Mouse (Mus musculus) thymus, postnatal 10 days (tissue): ENCODE results near the gene Rgl1.

ENCODE experiments used
- DNase-seq, 2 experiments: peaks; one replicate each; pipeline ENCODE4 v3.0.0; 2021; ENCODE audit warnings: low spot score in 2 of 2

The Rgl1 gene

DNA sequence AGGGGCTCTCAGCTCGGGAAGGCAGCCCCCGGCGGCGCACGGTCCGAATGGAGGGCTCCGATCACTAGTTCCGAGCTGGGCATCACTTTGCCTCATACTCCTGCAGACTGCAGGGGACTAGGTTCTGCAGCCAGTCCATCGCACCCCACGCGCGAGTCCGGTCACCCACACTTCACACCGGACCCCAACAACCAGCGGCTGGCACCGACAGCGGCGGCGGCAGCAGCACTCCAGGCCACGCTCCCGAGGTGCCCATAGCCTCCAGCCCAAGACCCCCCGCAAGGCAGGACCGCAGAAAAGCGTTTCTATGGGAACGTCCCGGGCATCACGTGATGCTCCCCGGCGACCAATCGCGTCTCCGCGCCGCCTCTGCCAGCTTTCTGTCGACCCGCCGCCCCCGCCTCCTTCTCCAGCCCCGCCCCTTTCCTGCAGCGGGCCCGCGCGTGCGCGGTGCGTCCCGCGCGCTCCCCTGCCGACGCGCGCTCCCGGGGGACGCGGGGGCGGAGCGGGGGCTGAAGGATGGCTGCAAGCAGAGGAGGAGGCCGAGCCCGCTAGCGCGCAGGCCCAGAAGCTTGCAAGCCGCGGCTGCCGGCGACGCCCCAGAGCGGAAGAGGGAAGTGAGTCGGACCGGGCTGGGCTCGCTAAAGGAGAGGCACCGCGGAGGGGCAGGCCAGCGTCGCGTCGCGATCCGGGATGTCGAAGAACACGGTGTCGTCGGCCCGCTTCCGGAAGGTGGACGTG is at the start of gene Rgl1, which contains the start of gene Arpc5:
Gene Rgl1, minus strand, starts transcription at position 320 of the 741 bp plus-strand sequence.
Gene Arpc5, plus strand, starts transcription at position 511 of the 741 bp plus-strand sequence.
- peak; percentile 95 to 97 for DNase-seq

DNA sequence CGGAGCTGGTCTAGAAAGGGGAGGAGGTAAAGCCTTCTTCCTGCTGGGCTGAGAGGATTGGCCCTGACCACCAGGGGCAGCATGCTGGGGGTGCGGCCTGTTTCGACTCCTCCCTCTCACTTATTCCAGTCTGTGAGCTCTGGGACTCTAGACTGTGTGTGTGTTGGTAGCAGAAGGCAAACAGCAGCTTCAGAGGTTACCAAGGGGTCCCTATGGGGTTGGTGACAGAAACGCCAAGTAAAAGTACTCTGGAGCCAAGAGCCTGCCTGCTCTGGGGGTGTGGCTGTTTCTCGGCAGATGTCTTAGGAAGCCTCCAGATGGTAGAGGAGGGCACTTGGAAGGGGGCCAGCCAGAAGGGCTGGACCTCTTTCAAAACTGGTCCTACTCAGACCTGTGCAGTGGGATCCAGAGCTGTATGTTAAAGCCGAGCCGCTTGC is 49.1 kb upstream of the Rgl1 start:
- no peak for DNase-seq

DNA sequence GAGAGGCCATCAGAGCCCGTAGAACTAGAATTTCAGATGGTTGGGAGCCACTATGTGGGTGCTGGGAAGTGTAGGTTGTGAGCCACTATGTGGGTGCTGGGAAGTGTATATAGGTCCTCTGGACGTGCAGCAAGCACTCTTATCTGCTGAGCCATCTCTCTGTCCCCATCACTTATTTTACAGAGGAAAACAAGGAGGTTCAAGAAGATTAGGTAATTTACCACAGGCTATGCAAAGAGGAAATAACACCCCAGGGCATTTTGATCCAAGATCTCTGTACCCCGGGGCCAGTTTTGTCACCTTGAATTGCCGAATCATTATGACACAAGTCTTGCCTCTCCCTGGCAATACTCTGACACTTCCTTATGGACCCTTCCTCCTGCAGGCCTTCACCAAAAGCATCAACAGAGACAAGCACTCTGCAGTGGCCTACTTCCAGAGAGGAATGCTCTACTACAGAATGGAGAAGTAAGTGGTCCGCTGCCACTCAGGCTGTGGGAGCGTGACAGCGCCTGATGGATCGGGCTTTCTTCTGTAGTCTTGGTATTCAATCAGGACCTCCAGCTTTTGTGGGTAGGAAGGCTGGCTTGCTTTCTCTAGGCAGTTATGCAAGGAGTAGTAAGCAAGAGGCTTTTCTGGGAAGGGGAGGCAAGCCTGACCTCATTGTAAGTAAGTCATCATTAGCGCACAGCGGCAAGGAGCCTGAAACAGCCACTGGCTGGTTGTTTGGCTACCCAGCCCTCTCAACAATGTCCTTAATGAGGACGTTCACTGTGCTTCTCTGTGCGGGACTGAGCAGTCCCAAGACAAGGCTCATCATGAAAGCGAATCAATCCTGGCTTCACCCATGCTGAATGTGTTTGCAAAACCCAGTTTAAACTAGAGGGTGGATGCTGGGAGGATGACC is 44.6 kb upstream of the Rgl1 start:
- no peak for DNase-seq

DNA sequence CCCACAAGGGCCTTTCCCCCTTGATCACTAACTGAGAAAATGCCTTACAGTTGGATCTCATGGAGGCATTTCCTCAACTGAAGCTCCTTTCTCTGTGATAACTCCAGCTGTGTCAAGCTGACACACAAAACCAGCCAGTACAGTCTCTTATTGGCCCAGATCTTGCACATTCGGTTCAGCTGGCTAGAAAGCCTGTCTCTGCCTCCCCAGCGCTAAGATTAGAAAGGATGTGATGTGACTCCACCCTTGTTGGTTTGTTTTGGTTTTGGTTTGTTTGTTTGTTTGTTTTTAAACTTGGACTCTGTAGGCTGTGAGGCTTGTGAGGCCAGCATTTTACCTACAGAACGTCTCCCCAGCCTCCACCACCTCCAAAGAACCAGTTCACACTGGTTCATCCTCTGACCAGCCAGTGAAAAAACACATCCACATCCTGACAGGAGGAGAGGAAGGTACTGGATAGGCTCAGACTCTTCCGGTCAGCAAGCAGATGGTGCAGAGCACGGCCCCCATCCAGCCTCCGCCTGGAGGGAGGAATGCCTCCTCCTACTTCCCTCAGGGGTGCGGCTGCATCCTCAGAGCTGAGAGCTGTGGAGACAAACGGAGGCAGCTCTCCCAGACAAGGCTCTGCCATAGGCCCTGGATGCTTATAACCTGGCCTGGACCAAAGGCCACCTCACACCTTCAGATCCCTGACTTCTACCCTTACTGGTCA is 43.5 kb upstream of the Rgl1 start:
- DNase-seq, result no peak

DNA sequence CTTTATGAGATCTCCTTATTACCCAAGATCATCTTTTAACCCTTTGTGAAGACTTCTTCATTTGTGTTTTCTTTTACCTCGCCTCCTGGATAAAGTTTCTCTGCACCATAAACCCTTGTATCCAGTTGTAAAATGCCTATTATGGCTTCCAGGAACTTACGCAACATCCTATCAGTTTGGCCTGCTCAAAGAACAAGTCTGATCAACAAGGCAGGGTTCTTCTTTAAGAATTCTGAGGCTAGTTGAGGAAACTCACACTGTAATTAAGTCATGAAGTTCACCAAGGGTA is 42.2 kb upstream of the Rgl1 start:
- DNase-seq, result no peak

DNA sequence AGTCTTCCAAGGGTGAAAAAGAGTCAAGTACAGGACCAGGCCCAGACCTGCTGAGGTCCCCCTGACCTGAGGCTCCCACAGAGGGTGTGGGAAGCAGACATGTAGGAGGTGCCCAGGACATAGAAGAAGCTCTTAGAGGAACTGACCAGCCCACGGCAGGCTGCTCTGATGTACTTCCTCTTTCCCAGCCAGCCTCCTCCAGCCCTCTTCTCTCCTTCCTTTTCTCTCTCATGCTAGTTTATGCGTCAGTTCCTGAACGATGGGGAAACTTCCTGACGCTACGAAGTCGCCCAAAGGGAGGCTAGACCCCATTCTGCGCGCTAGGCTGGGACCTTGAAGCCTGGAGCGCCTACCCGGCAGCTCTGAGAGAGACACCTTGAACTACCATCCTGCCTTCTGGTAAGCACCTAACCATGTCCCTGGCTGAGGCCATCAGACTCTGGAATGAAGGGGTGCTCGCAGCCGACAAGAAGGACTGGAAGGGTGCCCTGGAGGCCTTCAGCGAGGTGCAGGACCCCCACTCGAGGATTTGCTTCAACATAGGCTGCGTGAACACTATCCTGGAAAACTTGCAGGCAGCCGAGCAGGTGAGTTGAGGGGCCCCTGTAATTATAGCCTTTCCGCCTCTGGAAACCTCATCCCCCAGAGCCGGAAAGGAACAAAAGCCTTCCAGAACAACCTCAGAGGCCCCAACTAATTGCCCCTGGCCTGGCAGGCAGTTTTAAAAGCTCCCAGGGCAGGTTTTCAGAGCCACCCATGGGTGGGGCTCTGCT is 41.7 kb upstream of the Rgl1 start:
- DNase-seq, result no peak

DNA sequence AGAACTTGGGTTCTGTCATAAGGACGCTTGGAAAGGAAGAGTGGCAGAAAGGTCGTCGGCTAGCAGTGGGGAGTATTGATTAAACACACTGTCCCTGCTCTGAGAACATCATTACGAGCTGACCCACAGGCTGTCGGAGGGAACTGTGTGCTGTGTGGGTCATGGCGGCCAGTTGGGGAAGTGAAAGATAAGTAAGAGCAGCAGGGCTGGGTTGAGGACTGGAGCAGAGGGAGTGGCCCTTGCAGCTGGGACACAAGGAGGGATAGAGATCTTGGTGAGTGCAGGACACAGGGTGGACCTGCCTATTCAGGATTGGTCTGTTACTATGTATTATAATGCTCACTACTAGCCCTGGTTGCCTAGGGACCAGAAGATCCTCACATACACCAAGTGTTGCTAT is 38.8 kb upstream of the Rgl1 start:
- DNase-seq, result no peak

DNA sequence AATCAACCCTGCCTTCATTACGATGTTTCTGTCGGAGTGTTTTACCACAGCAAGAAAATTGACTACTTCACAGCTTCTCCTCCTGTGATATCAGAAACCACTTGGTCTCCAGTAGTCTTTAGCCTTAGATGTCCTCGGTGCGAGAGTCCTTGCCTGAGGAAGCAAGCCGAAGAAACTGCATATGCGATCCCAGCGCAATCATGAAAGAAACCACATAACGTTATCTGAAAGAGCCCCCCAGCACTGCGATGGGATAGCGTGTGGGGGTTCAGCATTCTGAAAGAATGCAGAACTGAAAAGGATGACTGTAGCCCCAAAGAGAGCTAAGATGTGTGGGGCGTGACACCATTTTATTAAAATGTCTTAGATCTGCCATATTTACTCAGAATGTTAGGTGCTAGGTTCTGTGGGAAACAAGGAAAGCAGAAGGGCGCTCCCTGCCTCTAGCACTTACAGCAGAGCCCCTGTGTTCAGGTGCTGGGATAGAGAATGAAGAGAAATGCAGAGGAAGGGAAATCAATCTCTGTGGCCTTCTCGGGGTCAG is 34.6 kb upstream of the Rgl1 start:
- no peak for DNase-seq

DNA sequence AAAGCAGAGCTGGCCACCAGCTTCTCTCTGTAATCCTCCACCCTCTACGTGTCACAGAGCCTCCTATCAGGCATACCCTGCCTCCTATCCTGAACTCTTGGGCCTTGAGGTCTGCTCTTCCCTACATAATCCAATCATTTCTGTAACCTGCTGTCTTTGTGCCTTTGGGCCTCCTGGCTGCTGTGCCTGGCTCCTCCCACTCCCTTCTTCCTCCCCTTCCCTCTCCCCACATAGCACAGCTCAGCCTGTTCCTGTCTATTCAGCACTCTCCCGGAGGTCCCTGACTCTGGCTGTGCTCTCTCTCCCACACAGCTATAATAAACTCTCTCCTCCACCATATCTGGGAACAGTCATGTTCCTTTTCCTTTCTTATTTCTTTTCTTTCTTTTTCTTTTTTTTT is 33.7 kb upstream of the Rgl1 start, which contains the start of gene Ncf2:
Gene Ncf2, plus strand, starts transcription at position 298 of the 400 bp plus-strand sequence.
- DNase-seq, result no peak

DNA sequence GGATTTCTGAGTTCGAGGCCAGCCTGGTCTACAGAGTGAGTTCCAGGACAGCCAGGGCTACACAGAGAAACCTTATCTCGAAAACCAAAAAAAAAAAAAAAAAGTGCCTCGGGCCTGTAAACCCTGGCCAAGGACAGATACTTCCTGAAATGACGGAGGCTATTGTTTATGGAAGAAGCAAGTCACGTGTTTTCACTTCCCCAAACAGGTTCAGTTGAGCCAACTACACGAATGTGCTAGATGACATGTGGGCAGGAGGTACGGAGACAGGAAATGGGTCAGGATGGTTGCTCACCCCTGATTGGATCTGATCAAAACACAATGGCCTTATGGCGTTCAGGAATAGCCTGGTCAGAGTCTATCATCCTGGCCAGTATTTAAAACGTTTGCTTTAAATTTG is 32.0 kb upstream of the Rgl1 start:
- DNase-seq, result no peak

DNA sequence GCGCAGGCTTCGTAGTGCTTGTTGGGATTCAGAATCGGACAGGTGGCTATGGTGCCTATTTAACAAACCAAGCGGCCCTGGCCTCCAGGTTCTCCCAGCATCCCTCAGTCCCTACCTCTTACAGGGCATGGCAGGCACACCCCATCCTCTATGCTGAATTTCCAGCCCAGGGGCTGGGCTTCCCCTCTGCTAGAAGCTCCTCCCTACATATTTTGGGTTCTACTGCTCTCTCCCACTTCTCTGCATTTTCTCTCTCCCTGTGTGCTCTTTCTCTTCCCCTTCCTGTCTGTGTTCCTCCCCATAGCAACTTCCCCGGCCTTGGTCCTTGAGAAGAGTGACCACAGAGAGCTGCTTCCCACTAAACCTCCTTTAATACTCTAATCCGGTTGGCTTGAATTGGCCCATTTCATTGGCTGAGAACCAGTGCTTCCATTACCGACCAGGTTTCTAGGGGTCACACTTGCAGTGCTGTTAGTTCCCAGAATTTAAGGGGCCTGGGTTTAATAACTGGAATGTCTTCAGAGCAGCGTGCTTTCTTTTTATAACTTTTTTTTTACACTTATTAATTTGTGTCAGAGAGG is 30.6 kb upstream of the Rgl1 start:
- DNase-seq, result no peak

DNA sequence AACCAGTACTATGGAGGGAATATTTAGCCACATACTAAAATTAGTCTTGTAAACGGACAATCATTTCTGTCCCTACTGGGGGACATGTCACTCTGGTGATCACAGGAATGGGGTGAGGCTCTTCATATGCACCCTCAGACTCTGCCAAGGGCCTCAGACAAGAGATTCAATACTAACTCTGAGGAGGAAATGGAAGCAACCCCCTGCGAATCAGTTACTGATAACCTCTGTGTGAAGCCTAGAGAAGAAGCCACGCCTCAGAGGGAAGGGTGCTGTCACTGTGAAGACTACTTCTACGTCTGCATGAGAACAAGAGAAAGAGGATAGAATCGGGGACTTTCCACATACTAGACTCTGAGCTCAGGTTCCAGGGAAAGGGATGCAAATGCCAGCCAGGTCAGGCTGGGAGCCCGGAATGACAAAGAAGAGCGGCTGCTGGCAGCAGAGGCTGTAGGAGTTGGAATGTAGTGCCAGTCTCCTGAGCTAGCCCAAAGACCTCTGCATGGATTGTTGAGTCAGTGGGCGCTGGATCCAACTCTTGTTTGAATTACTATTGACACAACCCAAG is 29.6 kb upstream of the Rgl1 start:
- DNase-seq, result no peak

DNA sequence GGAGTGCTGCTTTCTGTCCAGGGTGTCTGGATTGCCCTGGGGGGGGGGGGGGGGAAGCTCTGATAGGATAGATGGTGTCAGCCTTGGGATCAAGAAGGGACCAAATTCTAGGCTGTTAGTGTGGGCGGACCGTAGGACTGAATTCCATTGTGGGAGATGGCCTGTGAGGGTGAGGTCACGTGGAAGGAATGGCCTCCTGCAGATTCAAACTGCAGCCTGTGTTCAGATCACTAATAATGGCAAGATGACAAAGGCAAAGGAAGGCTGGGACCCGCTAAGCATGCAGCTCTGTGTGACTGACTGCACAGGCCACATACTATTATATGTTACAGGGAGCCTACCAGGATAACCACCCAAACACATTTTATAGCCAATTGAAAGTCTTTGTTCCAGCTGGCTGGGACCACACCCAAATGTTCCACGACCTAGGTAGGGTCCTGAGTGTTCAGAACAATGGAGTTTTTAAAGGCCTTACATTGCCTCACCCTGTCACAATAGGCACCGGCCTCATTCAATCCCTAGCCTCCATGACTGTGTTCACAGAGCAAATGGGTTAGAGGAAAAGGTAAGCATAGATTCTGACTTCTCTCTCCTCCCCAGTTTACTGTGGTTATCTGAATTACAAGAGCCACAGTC is 27.5 kb upstream of the Rgl1 start:
- DNase-seq, result no peak

DNA sequence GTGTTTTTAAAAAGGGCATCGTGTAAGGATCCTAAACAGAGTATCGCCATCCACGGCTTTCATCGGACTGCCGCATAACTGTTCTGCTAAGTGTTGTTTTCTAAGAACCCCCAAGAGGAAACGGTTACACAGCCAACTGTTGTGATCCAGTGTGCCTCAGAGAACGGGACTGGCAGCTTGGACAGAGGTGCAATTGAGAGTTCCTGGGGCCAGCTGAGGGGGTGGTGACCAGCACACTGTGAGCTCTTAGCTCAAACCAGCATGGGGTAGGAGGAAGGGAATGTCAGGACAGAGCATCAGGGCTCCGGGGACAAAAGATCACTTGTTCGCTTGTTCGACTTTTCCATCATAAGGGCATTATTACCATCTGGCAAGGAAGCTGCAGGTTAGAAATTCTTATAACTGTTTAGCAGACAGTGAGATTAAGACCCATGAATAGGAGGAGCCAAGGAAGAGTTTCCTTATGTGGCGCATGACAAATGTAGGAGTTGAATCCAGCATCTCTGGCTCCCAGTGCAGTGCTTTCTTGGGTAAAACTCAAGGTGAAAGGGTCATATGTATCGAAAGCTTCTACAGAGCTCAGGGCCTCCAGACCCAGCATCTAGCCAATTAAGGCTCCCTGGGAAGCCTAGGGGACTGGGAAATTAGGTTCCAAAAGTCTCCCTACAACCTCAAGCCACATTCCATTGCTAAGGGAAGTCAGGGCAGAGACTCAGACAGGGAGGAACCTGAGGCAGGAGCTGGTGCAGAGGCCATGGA is 26.8 kb upstream of the Rgl1 start:
- DNase-seq, result no peak

DNA sequence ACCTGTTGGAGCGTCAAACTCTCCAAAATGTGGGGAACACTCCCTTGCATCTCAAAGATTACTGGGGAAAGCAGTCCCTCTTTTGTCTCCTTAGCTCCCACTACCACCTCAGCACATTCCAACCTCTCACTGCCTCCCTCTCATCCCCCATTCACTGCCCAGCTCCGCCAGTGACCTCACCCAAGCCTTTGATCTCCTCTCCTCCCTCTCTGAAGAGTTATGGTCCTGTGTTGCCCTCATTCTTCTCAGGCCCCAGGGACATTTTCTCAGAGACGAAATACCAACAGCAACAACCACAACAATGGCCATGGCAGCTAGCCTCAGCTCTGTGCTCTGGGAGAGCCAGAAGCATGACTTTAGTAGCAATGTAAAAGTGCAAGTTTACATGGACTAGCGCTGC is 25.1 kb upstream of the Rgl1 start:
- no peak for DNase-seq

DNA sequence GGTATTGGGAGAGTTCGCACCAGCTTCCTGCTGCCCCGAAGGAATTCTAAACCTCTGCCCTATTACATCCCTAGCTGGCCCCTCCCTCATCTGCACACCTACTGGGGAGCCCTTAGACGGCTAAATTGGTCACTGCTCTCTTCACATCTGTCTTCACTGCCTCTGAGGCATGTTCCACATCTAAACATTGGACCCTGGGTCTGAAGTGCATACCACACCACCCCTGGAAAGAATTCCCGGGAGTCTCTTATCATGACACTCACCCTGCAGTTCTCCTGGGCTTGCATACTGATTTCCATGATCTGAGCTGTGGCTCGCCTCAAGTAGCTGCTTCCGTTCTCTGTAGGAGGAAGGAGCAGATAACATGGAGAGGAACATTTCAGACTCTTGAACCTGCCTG is 24.7 kb upstream of the Rgl1 start:
- no peak for DNase-seq

DNA sequence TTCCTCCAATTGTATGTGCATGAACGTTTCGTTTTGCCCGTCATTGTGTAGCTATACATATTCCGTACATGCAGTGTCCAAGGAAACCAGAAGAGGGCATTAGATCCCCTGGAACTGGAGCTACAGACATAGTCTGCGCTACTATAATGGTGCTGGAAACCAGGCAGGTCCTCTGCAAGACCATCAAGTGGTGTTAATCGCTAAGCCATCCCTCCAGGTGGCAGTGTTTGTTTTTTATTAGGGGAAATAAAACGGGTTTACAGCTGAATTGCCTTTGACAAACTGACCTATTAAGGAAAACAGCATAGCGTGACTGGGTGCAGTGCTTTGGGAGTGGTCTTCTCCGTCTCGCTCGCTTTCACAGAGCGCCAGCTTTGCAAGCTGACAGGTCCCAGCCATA is 24.1 kb upstream of the Rgl1 start:
- DNase-seq, result peak; percentile 20 to 43

DNA sequence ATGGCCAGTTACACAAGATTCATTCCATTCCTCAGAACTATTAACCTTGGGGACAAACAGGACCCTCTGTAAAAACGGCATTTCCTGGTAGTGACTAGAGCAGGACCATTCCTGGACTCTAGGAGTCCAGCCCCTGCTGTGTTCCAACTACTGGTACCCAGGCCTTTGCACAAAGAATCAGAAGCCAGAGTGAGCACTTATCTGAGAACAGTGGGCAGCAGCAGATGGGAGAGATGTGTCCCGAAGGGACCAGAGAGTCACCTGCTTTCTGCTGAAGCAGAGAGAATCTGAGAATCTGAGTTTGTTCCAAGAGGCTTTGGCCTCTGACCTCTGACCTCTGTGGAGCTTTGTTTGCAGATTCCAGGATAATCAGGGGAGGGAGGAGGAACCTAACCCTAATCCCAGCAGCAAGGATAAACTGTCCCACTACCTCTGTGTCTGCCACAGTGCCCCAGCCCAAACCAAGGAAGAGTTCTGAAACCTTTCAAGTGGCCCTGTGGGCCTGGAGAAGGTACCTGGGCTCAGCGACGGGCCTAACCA is 22.0 kb upstream of the Rgl1 start:
- no peak for DNase-seq

DNA sequence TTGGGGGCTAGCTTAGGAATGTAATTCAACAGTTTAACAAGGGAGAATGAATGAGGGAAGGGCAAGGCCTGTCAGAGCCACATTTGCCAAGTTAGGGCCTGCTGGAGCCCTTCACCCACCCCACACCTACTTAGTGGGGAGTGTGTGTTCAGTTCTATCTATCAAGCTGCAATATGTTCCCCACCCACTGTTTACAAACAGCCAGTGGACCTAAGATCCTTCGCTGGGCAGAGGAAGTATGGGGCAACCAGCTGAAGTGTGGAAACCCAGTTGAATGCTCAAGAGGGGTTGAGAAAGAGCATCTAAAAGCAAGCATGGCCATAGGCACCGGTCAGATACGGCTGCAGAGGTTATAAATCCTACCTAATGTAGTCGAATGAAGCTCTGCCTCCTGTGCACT is 20.8 kb upstream of the Rgl1 start:
- no peak for DNase-seq
